Mouse (Mus musculus) liver, postnatal 0 days (tissue): ENCODE measurements at regions not wholly inside any gene's neighbourhood (a gene's known extent, or its start where the extent isn't known, plus 50 kb on each side); places are given as distances from the start of the nearest gene placed in this dataset.

Experiments
- ATAC-seq: fragments of 200-750 bp; cut with Nextera tagmentation; 2 replicates; pipeline ENCODE4 v1.8.0; 2017; ENCODE audit warnings: mild to moderate bottlenecking, moderate library complexity
- DNase-seq: peaks from one replicate; pipeline ENCODE4 v3.0.0-alpha.2; 2016
- H3K27ac ChIP-seq: fragments of 300-500 bp; sonication (generic); 2 replicates; pipeline ENCODE4 v1.5.1; 2014; ENCODE audit warnings: antibody characterized with exemption, moderate library complexity, mild to moderate bottlenecking, low read depth
- H3K27me3 ChIP-seq: fragments of 300-500 bp; sonication (generic); 2 replicates; pipeline ENCODE4 v1.6.1; 2014; ENCODE audit warnings: low read length, control low read depth, mixed read lengths; ENCODE audit not compliant: insufficient read depth
- H3K36me3 ChIP-seq: fragments of 300-500 bp; sonication (generic); replicated peaks from 2 replicates; pipeline ENCODE4 v1.6.1; 2014; ENCODE audit warnings: mild to moderate bottlenecking, control low read depth, low read length, moderate library complexity, mixed read lengths; ENCODE audit not compliant: insufficient read depth
- H3K4me1 ChIP-seq: fragments of 300-500 bp; sonication (generic); 2 replicates; pipeline ENCODE4 v1.6.1; 2014; ENCODE audit warnings: antibody characterized with exemption, mild to moderate bottlenecking, control low read depth; ENCODE audit not compliant: insufficient read depth
- H3K4me2 ChIP-seq: fragments of 300-500 bp; sonication (generic); 2 replicates; pipeline ENCODE4 v1.6.1; 2014; ENCODE audit warnings: low read depth, mild to moderate bottlenecking, low read length, moderate library complexity, mixed read lengths
- H3K4me3 ChIP-seq: fragments of 300-500 bp; sonication (generic); 2 replicates; pipeline ENCODE4 v1.5.1; 2014; ENCODE audit warnings: low read depth, low read length
- H3K9ac ChIP-seq: fragments of 300-500 bp; sonication (generic); replicated peaks from 2 replicates; pipeline ENCODE4 v1.6.1; 2014; ENCODE audit warnings: mild to moderate bottlenecking, moderate library complexity
- H3K9me3 ChIP-seq: fragments of 300-500 bp; sonication (generic); 2 replicates; pipeline ENCODE4 v1.6.1; 2016; ENCODE audit warnings: mild to moderate bottlenecking, control low read depth, low read length, mixed read lengths
- CTCF ChIP-seq: sonication (generic); IDR thresholded peaks from 2 replicates; pipeline ENCODE4 v1.5.1; 2016; ENCODE audit warnings: antibody characterized with exemption, low read depth
- EP300 ChIP-seq: IDR thresholded peaks from 2 replicates; pipeline ENCODE4 v1.6.1; 2016; ENCODE audit warnings: antibody characterized with exemption, low read depth, mild to moderate bottlenecking
- WGBS: fragments of 180-500 bp; shearing (Covaris S2); extraction: QIAGEN DNeasy Blood & Tissue Kit; methylation state at CpG from one replicate; pipeline ENCODE4 v1.1.7; 2014; ENCODE audit not compliant: insufficient replicate concordance; 5-methylcytosine and 5-hydroxymethylcytosine counted together

GRCm38 (mm10) chr13:118262971-118263370, 123.5 kb upstream of the B430218F22Rik start:
- ATAC-seq (no peak), DNase-seq (no peak)
- Histone ChIP-seq H3K27ac (no peak overlapping the region), H3K9me3 (no peaks in the 10 kb centered on the region), H3K4me3 (no peak overlapping the region), H3K36me3 (no peaks in the 10 kb centered on the region), H3K4me1 (no peaks in the 10 kb centered on the region), H3K27me3 (no peaks in the 10 kb centered on the region), H3K4me2 (no peak overlapping the region), H3K9ac (no peak overlapping the region)
- TF ChIP-seq EP300 (no peak), CTCF (no peak)
- WGBS = 54% methylated on average over 4 of the region's 4 CpGs

DNA sequence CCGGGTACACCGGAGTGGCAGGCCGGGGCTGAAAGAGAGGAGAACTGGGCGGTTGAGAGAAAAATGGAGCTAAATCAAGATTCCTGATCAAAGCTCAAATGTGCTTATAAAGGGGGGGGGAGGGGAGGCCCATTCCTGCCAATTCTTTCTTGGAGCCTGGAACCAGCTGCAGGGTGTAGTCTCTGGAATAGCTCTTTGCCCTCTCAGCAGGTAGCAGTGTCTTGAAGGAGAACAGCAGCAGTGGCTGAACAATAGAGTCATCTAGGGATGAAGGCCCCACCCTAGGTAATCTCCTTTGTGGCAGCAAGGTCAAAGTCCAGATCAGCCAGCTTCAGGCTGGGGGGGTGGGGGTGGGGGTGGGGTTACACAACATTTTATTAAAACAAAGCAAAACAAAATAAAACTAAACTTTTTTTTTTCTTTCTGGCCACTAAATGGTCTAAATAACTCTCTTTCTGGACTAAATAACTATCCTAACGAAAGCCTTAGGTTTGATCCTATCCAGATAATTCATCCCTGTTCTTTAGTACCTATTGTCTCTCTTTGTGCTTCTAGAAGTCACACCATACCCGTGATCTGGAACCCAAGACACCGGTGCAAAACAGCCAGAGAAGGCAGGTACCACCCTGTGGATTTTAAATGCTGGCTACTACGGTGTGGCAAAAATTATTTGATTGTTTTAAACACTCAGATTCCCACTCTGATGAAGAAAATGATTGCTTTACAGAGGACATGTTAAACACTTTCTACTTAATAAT, 120.5 kb upstream of the B430218F22Rik start:
- DNase-seq (no peak), ATAC-seq (no peak)
- TF ChIP-seq EP300 = no peak
- WGBS = 79% methylated on average over 8 of the region's 8 CpGs
- H3K4me1 ChIP-seq = no peaks in the 10 kb centered on the region
- no peaks in the 10 kb centered on the region for H3K36me3 ChIP-seq
- H3K4me2 ChIP-seq = no peak overlapping the region
- H3K9ac ChIP-seq = no peak overlapping the region
- no peaks in the 10 kb centered on the region for H3K9me3 ChIP-seq
- no peak overlapping the region for H3K27ac ChIP-seq
- no peaks in the 10 kb centered on the region for H3K27me3 ChIP-seq
- H3K4me3 ChIP-seq = no peak overlapping the region

- no peak for ATAC-seq
Measured at GRCm38 (mm10) chr13:118272904-118273303, 113.5 kb upstream of the B430218F22Rik start.

DNA sequence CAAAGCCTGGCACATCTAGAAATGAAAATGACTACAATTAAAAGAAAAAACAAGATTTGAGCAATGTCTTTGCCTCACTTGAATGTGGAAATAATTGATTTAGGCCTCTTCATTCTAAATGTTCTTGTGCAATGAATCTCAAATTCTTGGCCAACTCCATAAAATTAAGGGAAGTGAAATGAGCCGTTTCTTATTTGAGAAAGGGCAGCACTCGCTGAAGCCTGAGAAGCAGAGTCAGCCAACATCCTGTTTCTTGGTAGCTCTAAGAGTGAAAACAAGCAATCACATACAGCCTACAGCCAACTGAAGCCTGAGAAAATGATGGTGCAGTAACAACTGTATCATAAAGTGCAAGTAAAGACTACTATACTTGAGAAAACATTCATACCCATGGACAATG, 105.5 kb upstream of the B430218F22Rik start:
- TF ChIP-seq EP300 (no peak), CTCF (no peak)
- DNase-seq = no peak
- 35% methylated on average over 2 of the region's 2 CpGs for WGBS
- no peak overlapping the region for H3K4me3 ChIP-seq
- no peak overlapping the region for H3K9ac ChIP-seq
- no peaks in the 10 kb centered on the region for H3K27me3 ChIP-seq
- no peak overlapping the region for H3K27ac ChIP-seq
- ATAC-seq = no peak
- H3K4me2 ChIP-seq = no peak overlapping the region
- no peaks in the 10 kb centered on the region for H3K36me3 ChIP-seq
- H3K4me1 ChIP-seq = no peaks in the 10 kb centered on the region
- no peaks in the 10 kb centered on the region for H3K9me3 ChIP-seq

More at GRCm38 (mm10) chr13:118272904-118273303, 113.5 kb upstream of the B430218F22Rik start:
- Histone ChIP-seq H3K9ac (no peak overlapping the region), H3K9me3 (no peaks in the 10 kb centered on the region), H3K27me3 (no peaks in the 10 kb centered on the region), H3K27ac (no peak overlapping the region), H3K4me1 (no peaks in the 10 kb centered on the region), H3K36me3 (no peaks in the 10 kb centered on the region), H3K4me2 (no peak overlapping the region), H3K4me3 (no peak overlapping the region)
- no peak for TF ChIP-seq EP300
- no peak for TF ChIP-seq CTCF
- 85% methylated on average over 4 of the region's 4 CpGs for WGBS
- DNase-seq = no peak

DNA sequence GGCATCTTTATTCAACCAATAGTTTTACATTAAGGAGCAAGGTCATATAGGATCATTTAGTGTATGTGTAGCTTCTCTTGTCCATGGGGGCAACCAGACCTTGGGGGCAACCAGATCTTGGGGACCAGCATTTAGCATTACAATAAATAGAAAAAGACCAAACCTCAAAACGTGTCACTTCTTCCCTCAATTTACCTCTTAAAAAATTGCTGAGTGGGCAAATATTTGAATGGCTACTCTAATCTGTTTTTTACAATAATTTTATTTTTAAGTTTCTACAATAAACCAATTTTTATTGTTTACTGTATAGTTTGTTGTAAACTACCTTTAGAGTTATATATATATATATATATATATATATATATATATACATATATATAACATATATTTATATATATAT, 92.7 kb upstream of the B430218F22Rik start:
- H3K9me3 ChIP-seq = no peaks in the 10 kb centered on the region
- no peak for ATAC-seq
- TF ChIP-seq CTCF = no peak
- no peak for TF ChIP-seq EP300
- no peak for DNase-seq
- H3K4me1 ChIP-seq = no peaks in the 10 kb centered on the region
- WGBS = 69% methylated on average over 1 of the region's 1 CpGs
- H3K36me3 ChIP-seq = no peaks in the 10 kb centered on the region
- no peak overlapping the region for H3K4me2 ChIP-seq
- H3K4me3 ChIP-seq = no peak overlapping the region
- no peak overlapping the region for H3K9ac ChIP-seq
- H3K27ac ChIP-seq = no peak overlapping the region
- H3K27me3 ChIP-seq = no peaks in the 10 kb centered on the region

DNA sequence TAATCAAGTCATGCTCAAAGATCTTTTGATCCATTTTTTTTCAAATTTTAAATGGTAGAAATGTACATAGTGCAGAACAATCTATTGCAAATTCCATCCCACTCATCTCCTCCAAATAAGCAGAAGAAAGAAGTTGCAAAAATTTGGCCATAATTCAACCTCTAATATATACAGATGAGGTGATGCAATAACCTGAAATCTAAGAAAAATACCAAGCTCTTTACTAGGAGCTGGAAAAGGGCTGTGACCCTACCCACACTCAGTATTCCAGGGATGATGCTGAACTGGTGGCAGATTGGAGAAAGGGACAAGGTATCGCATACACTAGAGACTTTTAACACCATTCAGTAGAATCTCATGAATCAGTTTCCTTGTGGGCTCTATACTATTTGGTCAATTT, 76.3 kb upstream of the B430218F22Rik start:
- Histone ChIP-seq H3K36me3 (no peaks in the 10 kb centered on the region), H3K4me3 (no peak overlapping the region), H3K9ac (no peak overlapping the region), H3K9me3 (no peaks in the 10 kb centered on the region), H3K27me3 (no peaks in the 10 kb centered on the region), H3K4me2 (no peak overlapping the region), H3K4me1 (no peaks in the 10 kb centered on the region), H3K27ac (no peak overlapping the region)
- TF ChIP-seq EP300 (no peak), CTCF (no peak)
- whole genome bisulfite sequencing = 88% methylated on average over 1 of the region's 1 CpGs
- ATAC-seq = no peak
- DNase-seq = no peak

- no peak for DNase-seq
- H3K36me3 ChIP-seq = no peaks in the 10 kb centered on the region
- H3K27me3 ChIP-seq = no peaks in the 10 kb centered on the region
- no peak overlapping the region for H3K9ac ChIP-seq
- no peak for ATAC-seq
- no peak for TF ChIP-seq EP300
- no peak for TF ChIP-seq CTCF
- no peaks in the 10 kb centered on the region for H3K9me3 ChIP-seq
- H3K4me3 ChIP-seq = no peak overlapping the region
- no peak overlapping the region for H3K4me2 ChIP-seq
- 86% methylated on average over 4 of the region's 4 CpGs for WGBS
- no peaks in the 10 kb centered on the region for H3K4me1 ChIP-seq
- H3K27ac ChIP-seq = no peak overlapping the region
Measured at GRCm38 (mm10) chr13:118313676-118314075, 72.8 kb upstream of the B430218F22Rik start.
